Mouse (Mus musculus): Measurements from ENCODE around the gene Ttc19.
A peak's percentile ranks its signal among the peaks of the same experiment; 100 is the strongest.

DNA sequence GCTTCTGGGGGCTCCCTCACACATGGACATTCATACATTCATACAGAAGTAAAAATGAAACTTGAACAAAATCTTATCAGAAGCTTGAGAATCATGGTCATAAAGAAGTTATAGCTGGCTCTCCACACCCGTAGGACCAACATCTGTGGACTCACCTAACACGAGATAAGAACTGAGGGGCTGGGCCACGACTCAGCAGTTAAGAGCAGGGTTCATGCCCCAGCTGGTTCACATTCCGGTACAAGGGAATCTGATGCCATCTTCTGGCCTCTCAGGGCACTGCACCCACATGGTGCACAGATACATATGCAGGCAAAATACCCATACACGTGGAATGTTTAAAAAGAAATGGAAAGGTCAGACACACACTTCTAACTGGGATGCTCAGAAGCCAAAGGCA lies 3.2 kb upstream of the Ttc19 start:
- TF ChIP-seq POLR2A (IDR thresholded peaks at IDR 0.05; ENCODE audit: extremely low read depth, insufficient read depth, low read length) (no peak), CTCF (IDR thresholded peaks at IDR 0.05; ENCODE audit: low read depth, low read length) (peak; percentile 69)

Data from liver, adult 2 months (tissue).